Comparison of ENCODE assay signal across 8 mouse cellular contexts in genomic region chr17:66101380-66102330, GRCm38 (mm10). TPM values are rescaled to one million over a fixed set of nuclear protein-coding genes. Genes with fewer than 3 reads are reported as not detected.
A peak's percentile ranks its signal among the peaks of the same experiment; 100 is the strongest.
DNase-seq lines count a peak whose midpoint lies in the region; ATAC-seq and TF ChIP-seq lines count a peak whose summit lies in the region.

Gene Ndufv2, minus strand, starts transcription at chr17:66101559.

- peak; percentile 99 for ATAC-seq in hindbrain, postnatal 0 days
- ATAC-seq in megakaryocyte, adult 5-6 weeks (ENCODE audit: poor library complexity, severe bottlenecking), result peak; percentile 97

- peak within 1 kb of the TSS; percentile 97 for H3K4me3 ChIP-seq in gastrocnemius, adult 2 months
- H3K4me3 ChIP-seq in hindbrain, postnatal 0 days (ENCODE audit: low read length), result peak within 1 kb of the TSS; percentile 99
- peak within 1 kb of the TSS; percentile 63 for H3K4me3 ChIP-seq in left cerebral cortex, adult 2 months

- no peaks in the 10 kb centered on the region for H3K36me3 ChIP-seq in hindbrain, postnatal 0 days (ENCODE audit: insufficient read depth, low read length)

- peak; percentile 99 for DNase-seq in ZHBTc4 (ENCODE audit: low read depth, low spot score)
- DNase-seq in cerebellum, postnatal 4 days (ENCODE audit: low spot score in 2 of 2), result peak; percentile 73 to 94
- DNase-seq in gastrocnemius, adult 2 months, result peak; percentile 97
- peak; percentile 100 for DNase-seq in hindbrain, postnatal 0 days (ENCODE audit: low spot score)
- DNase-seq in left cerebral cortex, adult 2 months (ENCODE audit: extremely low spot score in 1 of 2, low spot score in 2 of 2), result peak; percentile 87 to 92
- DNase-seq in right cerebral cortex, postnatal 14 days, result peak; percentile 93
- DNase-seq in urinary bladder, postnatal 36 days (ENCODE audit: low spot score in 2 of 2), result peak; percentile 81 to 89

- under 1% methylated on average over 67 of the region's 67 CpGs for WGBS in hindbrain, postnatal 0 days

- H3K9ac ChIP-seq in hindbrain, postnatal 0 days (replicated peaks; ENCODE audit: low read length), result peak within 1 kb of the TSS; percentile 95

- H3K27me3 ChIP-seq in hindbrain, postnatal 0 days (ENCODE audit: insufficient read depth, low read length), result no peaks in the 10 kb centered on the region

- peak within 1 kb of the TSS; percentile 84 for H3K4me2 ChIP-seq in hindbrain, postnatal 0 days (ENCODE audit: low read depth, low read length)

- peak within 1 kb of the TSS; percentile 98 for H3K27ac ChIP-seq in gastrocnemius, adult 2 months
- H3K27ac ChIP-seq in hindbrain, postnatal 0 days, result peak within 1 kb of the TSS; percentile 98
- H3K27ac ChIP-seq in left cerebral cortex, adult 2 months, result peak within 1 kb of the TSS; percentile 97

- H3K4me1 ChIP-seq in hindbrain, postnatal 0 days (ENCODE audit: insufficient read depth, low read length), result peaks cover 10% of the 10 kb centered on the region

- peak; percentile 89 for TF ChIP-seq CTCF in gastrocnemius, adult 2 months (IDR thresholded peaks at IDR 0.05)
- TF ChIP-seq CTCF in hindbrain, postnatal 0 days (IDR thresholded peaks at IDR 0.05; ENCODE audit: low read depth), result peak; percentile 84
- peak; percentile 87 for TF ChIP-seq CTCF in left cerebral cortex, adult 2 months (IDR thresholded peaks at IDR 0.05)

- H3K9me3 ChIP-seq in hindbrain, postnatal 0 days (ENCODE audit: low read length), result no peaks in the 10 kb centered on the region

- intact Hi-C loops in gastrocnemius, adult 2 months (cut with DNase I), result loop anchor here (2.0 to 10.0 kb wide), 4 partner anchors 25 to 487 kb away; partner anchors contain the start of genes Ankrd12 and Vapa
- intact Hi-C loops in left cerebral cortex, adult 2 months (cut with DNase I), result loop anchor here (1.0 kb wide), 1 partner anchor 24 kb away; the partner anchor contains the start of gene Ankrd12

RNA-seq across cellular contexts. Expression of gene Ndufv2, which starts in this region (rescaled TPM):
- 100 to 1,000 TPM; 610 to 870 TPM for total RNA-seq in gastrocnemius, adult 2 months (2021)
- 73.4 and 73.6 TPM in 2 replicates for total RNA-seq in hindbrain, postnatal 0 days (2014; rRNA removed)
- polyA plus RNA-seq in hindbrain, postnatal 0 days (2015; fragmentation: Nextera tagmentation; extraction: Ambion mirVana), result 481 and 484 TPM in 2 replicates
- total RNA-seq in left cerebral cortex, adult 2 months (2021), result 100 to 1,000 TPM; 219 to 240 TPM
- 170 and 198 TPM in 2 replicates for total RNA-seq in megakaryocyte, adult 5-6 weeks (2015)
- total RNA-seq in megakaryocyte, adult 5-6 weeks (2017), result 195 and 197 TPM in 2 replicates

Comparison
In these comparisons a context has a peak if more than half of its experiments do, and no peak if none do; other contexts are left out.
1. Peak in every context shown above with its lines: DNase-seq, ATAC-seq, H3K4me3 ChIP-seq and H3K27ac ChIP-seq.